Mouse (Mus musculus) frontal cortex, postnatal 14 days (tissue): Measurements from ENCODE around the gene Olfr1208.

ENCODE experiments used
- DNase-seq, 2 experiments: peaks; one replicate each; pipeline ENCODE4 v3.0.0; 2022; ENCODE audit warnings: low spot score in 2 of 2

Gene Olfr1208

DNA sequence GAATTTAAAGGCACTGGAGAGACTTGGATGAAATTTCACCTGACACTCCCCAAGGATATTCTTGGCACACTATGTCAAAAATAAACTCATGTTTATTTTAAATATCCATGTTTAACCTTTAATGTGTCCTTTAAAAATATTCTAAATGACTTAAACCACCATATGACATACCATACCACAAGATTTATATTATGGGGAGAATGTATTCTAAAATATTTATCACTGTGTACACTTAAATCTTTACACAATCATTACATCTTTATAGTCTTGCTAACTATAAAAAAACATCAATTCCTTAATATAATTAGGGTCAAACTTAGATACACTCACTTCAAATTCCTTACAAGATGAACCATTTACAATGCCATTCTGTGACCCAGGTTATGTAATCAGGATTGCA is at the start of gene Olfr1208:
Gene Olfr1208, minus strand, starts transcription at position 101 of the 400 bp plus-strand sequence.
- DNase-seq: no peak

DNA sequence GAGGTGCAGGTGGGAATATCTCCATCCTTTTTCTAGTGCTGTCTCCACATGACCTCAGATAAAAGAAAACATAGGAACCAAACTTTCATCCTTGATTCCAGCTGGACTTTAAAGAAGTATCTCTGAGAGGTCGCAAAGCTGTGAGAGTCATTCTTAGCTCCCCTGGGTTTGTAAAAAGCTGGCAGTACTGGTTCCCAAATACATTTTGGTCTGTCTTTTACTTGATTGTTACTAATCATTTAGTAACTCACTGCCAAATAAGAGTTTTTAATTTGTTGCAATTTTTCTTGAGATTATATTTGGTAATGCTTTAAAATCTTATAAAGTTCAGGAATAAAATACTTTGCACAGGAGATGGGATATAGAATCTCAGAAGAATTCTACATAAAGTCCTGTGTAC is 35.9 kb upstream of the Olfr1208 start, which contains the start of gene Olfr1211:
Gene Olfr1211, minus strand, starts transcription at position 101 of the 400 bp plus-strand sequence.
- no peak for DNase-seq

DNA sequence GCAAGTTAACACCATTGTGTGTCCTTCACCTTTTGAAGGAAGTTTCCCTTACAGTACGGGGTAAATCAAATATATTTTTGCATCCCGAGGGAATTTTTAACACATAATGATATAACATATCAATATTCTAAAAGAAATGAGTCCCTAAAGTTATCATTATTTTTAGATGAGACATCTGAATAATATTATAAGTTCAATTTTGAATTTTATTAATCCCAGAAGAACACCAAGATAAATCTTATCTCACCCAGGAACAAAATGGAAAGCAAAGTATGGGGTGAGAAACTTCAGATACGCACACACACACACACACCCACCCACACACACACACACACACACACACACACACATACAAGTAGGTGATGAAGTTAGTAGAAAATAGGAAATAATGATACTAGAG is 12.9 kb upstream of the Olfr1208 start, which contains the start of gene Olfr1209:
Gene Olfr1209, minus strand, starts transcription at position 101 of the 400 bp plus-strand sequence.
- DNase-seq: no peak

DNA sequence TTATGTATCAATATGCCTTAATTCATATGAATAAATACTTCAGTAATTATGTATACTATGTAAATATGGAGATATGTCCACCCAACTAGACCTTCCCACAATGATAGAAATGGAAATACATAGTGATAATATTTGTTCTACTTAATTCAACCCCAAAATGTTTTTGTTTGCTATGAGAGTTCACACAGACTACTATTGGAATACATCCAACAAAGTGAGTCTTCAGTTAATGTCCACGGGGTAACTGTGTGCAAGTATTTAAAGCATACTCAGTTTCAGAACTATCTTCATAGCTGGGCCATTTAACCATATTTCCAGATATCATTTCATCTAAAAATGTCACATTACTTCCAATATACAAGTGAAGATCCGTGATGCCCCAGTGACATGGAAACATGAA is 39.2 kb downstream of the Olfr1208 start, which contains the start of gene Olfr1206:
Gene Olfr1206, plus strand, starts transcription at position 301 of the 400 bp plus-strand sequence.
- no peak for DNase-seq

DNA sequence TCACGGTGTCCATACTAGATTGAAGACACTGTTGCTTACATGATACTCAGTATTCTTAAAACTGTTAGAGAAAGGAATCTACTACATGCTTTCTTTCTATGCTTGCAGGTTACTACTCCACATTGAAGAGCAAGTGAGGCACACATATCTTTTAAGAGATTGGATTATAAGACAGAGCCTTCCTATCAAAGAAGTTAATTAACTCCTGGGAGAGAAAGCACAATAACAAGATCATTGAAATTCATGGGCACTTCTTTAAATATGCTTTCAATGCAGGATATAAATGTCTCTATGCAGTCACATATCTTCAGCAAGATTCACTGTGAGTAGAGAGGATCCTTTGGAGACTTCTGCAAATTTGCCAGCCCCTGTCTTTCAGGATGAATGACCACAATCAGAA is 53.1 kb downstream of the Olfr1208 start, which contains the start of gene Olfr1204:
Gene Olfr1204, plus strand, starts transcription at position 301 of the 400 bp plus-strand sequence.
- no peak for DNase-seq
